Mouse (Mus musculus) limb, embryonic 12.5 days (tissue): ENCODE data around the gene Best2. TPM values are rescaled to one million over a fixed set of nuclear protein-coding genes. Genes with fewer than 3 reads are reported as not detected.

Source experiments
- ATAC-seq: fragments of 200-750 bp; cut with Nextera tagmentation; 2 replicates; pipeline ENCODE4 v1.8.0; 2017; ENCODE audit warnings: low read depth, moderate TSS enrichment; ENCODE audit not compliant: insufficient number of reproducible peaks, insufficient read depth, low FRiP score, low TSS enrichment
- H3K27ac ChIP-seq: fragments of 300-500 bp; sonication (generic); 2 replicates; pipeline ENCODE4 v1.5.1; 2016; ENCODE audit warnings: mild to moderate bottlenecking, moderate library complexity
- H3K27me3 ChIP-seq: fragments of 300-500 bp; sonication (generic); 2 replicates; pipeline ENCODE4 v1.6.1; 2016; ENCODE audit warnings: mild to moderate bottlenecking, moderate library complexity
- H3K36me3 ChIP-seq: fragments of 300-500 bp; sonication (generic); 2 replicates; pipeline ENCODE4 v1.6.1; 2016; ENCODE audit warnings: mild to moderate bottlenecking, moderate library complexity
- H3K4me1 ChIP-seq: fragments of 300-500 bp; sonication (generic); replicated peaks from 2 replicates; pipeline ENCODE4 v1.6.1; 2016
- H3K4me2 ChIP-seq: fragments of 300-500 bp; sonication (generic); 2 replicates; pipeline ENCODE4 v1.6.1; 2016; ENCODE audit warnings: mild to moderate bottlenecking, moderate library complexity
- H3K4me3 ChIP-seq: fragments of 300-500 bp; sonication (generic); replicated peaks from 2 replicates; pipeline ENCODE4 v1.5.1; 2016; ENCODE audit warnings: mild to moderate bottlenecking
- H3K9ac ChIP-seq: fragments of 300-500 bp; sonication (generic); replicated peaks from 2 replicates; pipeline ENCODE4 v1.6.1; 2016; ENCODE audit warnings: mild to moderate bottlenecking, moderate library complexity
- H3K9me3 ChIP-seq: fragments of 300-500 bp; sonication (generic); 2 replicates; pipeline ENCODE4 v1.6.1; 2016; ENCODE audit warnings: mild to moderate bottlenecking, moderate library complexity
- WGBS: fragments of 180-500 bp; shearing (Covaris S2); methylation state at CpG from one replicate; pipeline ENCODE4 v1.1.7; 2016; 5-methylcytosine and 5-hydroxymethylcytosine counted together
- polyA plus RNA-seq: library from polyadenylated mRNA; unstranded; fragments of >200 nt; fragmentation: Nextera tagmentation; extraction: Ambion mirVana; gene quantifications from 2 replicates; pipeline ENCODE4 v1.2.1, GENCODE M21; 2016

Gene Best2
- polyA plus RNA-seq, 1 experiment from 2014 or later, result not detected

DNA sequence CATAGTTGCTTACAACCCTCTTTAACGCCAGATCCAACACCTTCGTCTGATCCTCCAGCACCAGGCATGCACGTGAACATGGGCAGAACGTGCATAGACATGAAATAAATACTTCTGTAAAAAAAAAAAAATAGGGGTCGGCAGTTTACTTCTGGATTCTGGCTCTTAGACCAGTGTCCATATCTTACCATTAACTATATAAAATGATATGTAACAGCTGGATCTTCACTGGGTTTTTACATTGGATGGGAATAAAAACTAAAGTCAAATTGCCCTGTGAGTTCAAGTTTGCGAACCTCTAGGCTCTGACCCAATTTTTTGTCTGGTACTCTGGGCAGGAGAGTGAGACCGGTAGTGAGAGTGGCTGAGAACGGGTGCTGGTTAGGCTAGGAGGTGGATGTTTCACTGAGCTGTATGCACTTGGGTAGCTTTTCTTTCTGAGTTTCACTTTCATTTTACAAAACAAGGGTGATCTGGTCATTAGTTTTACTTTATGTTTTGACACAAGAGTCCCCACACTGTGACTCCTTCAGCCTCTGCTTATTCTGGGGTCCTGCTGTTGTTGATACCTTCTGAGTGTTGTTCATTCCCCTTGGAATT lies 39.7 kb downstream of the Best2 start:
- Histone ChIP-seq H3K27me3 (peaks cover 30% of the 10 kb centered on the region), H3K9me3 (no peaks in the 10 kb centered on the region), H3K4me1 (peaks cover 53% of the 10 kb centered on the region), H3K36me3 (peaks cover 46% of the 10 kb centered on the region), H3K4me2 (no peak overlapping the region), H3K4me3 (no peak overlapping the region), H3K9ac (no peak overlapping the region), H3K27ac (no peak overlapping the region)
- no peak for ATAC-seq
- WGBS, result 80% methylated on average over 8 of the region's 8 CpGs

DNA sequence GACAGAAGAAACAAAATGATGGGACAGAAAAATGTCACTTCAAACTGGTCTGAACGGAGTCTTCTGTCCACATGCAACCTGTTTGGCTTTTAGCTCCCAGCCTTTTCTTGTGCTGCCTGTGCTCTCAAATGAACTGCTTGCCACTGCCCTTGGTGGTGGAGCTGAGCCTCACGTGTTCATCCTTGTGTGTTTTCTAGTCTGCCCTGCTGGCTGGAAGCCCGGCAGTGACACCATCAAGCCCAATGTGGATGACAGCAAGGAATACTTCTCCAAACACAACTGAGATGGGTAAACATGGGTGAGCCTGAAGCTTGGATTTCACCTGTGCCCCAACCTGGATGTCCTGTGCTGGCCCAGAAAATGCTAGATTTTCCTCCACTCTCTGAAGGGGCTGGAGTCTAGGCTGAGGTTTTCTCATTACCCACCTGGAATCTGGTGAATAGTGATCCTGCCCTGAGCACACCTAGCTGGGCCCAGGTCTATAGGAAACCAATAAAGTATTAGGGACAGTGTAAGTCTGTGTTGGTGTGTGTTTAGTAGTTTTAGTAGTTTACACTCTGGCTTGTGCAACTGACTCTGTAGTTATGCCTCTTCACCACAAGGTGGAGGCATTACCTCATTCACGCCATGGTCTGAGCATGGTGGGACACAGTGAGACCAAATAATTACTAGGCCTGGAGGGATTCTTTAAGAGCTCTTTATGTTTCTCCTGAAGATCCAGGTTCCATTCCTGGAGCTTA lies 40.4 kb downstream of the Best2 start:
- H3K4me3 ChIP-seq, result no peak overlapping the region
- WGBS, result 65% methylated on average over 4 of the region's 4 CpGs
- no peaks in the 10 kb centered on the region for H3K9me3 ChIP-seq
- no peak overlapping the region for H3K4me2 ChIP-seq
- H3K4me1 ChIP-seq, result peaks cover 46% of the 10 kb centered on the region
- peaks cover 46% of the 10 kb centered on the region for H3K36me3 ChIP-seq
- peaks cover 23% of the 10 kb centered on the region for H3K27me3 ChIP-seq
- H3K9ac ChIP-seq, result no peak overlapping the region
- no peak for ATAC-seq
- 0 out of 2 replicates have a peak overlapping the region, but pooled peaks have one; percentile 23 for H3K27ac ChIP-seq

DNA sequence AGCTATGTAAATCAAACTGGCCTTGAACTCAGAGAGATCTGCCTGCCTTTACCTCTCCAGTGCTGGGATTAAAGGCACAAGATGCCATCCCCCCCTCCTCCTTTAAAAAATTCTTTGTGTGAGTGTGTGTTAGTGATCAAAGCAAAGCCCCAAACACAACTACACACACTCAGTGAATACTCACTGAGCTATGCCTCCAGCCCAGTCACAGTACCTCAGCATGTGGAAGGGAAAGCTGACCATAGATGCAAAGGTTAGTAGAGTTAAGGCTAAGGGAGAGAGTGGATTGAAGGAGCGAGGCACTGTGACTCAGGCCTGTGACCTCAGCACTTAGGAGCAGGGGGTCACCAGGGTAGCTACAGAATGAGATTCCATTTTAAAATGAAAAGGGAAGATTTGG lies 41.3 kb downstream of the Best2 start:
- peaks cover 16% of the 10 kb centered on the region for H3K27me3 ChIP-seq
- no peak overlapping the region for H3K4me2 ChIP-seq
- no peak overlapping the region for H3K4me3 ChIP-seq
- no peak overlapping the region for H3K9ac ChIP-seq
- H3K9me3 ChIP-seq, result no peaks in the 10 kb centered on the region
- H3K27ac ChIP-seq, result no peak overlapping the region
- WGBS, result 95% methylated on average over 1 of the region's 1 CpGs
- no peak for ATAC-seq
- H3K36me3 ChIP-seq, result peaks cover 46% of the 10 kb centered on the region
- peaks cover 43% of the 10 kb centered on the region for H3K4me1 ChIP-seq

DNA sequence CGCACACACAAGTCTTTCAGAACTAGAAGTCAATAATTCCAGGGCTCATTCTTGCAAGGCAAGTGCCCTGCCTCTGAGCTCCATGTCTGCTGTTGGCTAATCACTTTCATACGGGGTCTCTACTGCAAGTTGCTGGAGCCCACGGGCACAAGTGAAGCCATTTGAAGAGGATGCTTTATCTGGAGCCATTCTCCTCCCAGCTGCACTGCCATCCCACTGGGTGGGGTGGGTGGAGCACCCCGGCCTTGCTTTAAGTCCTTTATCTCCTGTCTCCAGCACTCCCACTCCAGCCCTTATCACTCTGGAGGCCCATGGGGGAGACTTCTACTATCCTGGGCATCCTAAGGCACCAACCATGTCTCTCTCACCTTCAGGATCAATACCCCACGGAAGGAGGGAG lies 43.4 kb downstream of the Best2 start:
- WGBS, result 68% methylated on average over 5 of the region's 5 CpGs
- H3K4me3 ChIP-seq, result peak overlapping the region; percentile 80
- no peak for ATAC-seq
- H3K27ac ChIP-seq, result 0 out of 2 replicates have a peak overlapping the region, but pooled peaks have one; percentile 35
- peaks cover 31% of the 10 kb centered on the region for H3K4me1 ChIP-seq
- peak overlapping the region; percentile 90 for H3K4me2 ChIP-seq
- no peaks in the 10 kb centered on the region for H3K27me3 ChIP-seq
- peaks cover 46% of the 10 kb centered on the region for H3K36me3 ChIP-seq
- H3K9ac ChIP-seq, result peak overlapping the region; percentile 92
- no peaks in the 10 kb centered on the region for H3K9me3 ChIP-seq

DNA sequence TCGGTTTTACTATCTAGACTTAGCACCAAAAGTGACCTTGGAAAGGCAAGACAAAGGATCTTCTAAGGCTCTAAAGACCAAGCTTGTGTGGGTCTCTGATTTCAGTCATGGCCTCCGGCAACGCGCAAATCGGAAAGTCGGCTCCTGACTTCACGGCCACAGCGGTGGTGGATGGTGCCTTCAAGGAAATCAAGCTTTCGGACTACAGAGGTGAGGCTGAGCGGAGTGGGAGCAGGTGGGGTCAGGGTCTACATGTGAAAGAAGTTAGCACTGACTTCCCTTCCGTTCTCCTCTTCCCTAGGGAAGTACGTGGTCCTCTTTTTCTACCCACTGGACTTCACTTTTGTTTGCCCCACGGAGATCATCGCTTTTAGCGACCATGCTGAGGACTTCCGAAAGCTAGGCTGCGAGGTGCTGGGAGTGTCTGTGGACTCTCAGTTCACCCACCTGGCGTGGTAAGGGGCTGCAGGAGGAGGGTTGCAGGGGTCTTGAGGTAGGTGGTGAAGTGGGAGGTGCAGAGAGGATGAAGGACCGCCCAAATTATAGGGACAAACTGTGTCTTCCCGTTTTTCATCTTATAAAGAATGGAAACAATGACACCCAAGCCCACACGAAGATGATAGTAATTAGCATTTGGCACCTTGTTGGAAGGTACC lies 44.1 kb downstream of the Best2 start:
- Histone ChIP-seq H3K4me2 (peak overlapping the region; percentile 90), H3K36me3 (peaks cover 44% of the 10 kb centered on the region), H3K27ac (peak overlapping the region; percentile 89), H3K9me3 (no peaks in the 10 kb centered on the region), H3K27me3 (no peaks in the 10 kb centered on the region), H3K4me1 (peaks cover 26% of the 10 kb centered on the region), H3K9ac (peak overlapping the region; percentile 92), H3K4me3 (peak overlapping the region; percentile 80)
- no peak for ATAC-seq
- 9% methylated on average over 21 of the region's 21 CpGs for WGBS

DNA sequence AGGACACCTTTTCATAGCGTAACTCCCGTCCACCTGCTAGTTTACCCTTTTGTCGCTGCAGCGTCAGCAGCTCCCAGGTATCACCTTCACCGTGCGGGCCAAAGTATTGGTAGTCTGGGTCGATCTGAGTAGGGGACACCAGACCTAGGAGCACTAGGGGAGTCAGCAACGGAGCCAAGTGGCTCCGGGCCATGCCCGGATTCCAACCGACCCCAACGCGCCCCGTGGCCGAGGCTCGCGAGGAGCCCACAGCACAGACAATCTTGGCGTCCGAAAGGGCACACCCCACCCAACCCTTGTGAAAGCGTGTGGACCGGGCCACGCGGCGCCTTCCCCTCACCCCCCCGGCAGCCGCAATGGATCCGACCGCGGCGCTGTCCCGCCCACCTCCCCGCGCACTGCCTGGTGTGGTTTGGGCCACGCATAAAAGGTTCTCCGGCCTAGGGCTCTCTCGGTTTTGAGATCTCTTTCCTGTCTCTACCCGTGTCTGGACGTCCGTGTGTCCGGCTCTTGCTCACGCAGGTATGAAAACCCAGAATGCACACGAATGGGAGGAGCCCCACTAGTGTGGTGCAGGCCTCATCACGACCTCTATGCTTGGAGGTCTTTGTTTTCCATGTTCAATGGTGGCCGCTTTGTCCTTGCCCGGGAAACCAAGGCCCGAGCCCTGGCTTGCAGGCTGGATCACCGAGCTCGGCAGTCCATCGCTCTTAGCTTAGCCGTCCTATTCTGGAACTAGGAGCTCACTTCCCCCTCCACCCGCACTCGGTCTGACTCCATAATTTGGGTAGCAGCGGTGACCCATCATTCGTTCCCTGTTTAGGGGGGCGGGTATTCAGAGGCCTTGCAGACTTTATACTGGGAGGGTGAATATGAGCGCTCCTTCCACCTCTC lies 44.8 kb downstream of the Best2 start, which contains the start of the genes Gm49661, Prdx2 and Rnaseh2a:
TSS of gene Gm49661 (minus strand) at position 193 of the 894 bp plus-strand sequence.
TSS of gene Prdx2 (plus strand) at position 347 of the 894 bp plus-strand sequence.
TSS of gene Rnaseh2a (minus strand) at position 527 of the 894 bp plus-strand sequence.
- peak within 1 kb of the TSS; percentile 92 for H3K9ac ChIP-seq
- H3K4me3 ChIP-seq, result peak within 1 kb of the TSS; percentile 80
- peak within 1 kb of the TSS; percentile 90 for H3K4me2 ChIP-seq
- H3K27me3 ChIP-seq, result no peaks in the 10 kb centered on the region
- H3K27ac ChIP-seq, result peak within 1 kb of the TSS; percentile 89
- H3K9me3 ChIP-seq, result no peaks in the 10 kb centered on the region
- under 1% methylated on average over 56 of the region's 56 CpGs for WGBS
- peaks cover 36% of the 10 kb centered on the region for H3K36me3 ChIP-seq
- peaks cover 31% of the 10 kb centered on the region for H3K4me1 ChIP-seq
- ATAC-seq, result peak; percentile 60

DNA sequence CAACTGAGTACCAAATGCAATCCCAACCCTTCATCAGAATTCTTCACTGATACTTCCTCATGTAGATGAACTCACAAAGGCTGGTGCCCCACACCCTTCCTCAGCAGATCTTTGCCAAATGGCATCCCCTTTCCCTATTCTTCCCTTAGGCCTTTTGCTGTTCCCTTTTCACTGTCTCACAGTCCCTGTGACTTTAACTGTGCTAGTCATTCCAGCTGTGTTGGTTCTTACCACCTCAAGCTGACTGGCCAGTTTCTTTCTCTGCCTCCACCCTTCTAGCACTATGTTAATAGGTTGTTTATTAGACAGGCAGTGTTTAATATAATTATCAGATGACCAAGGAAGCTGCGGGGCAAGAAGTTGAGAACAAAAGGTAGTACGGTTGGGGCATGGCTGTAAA lies 45.7 kb downstream of the Best2 start:
- WGBS, result 15% methylated on average over 2 of the region's 2 CpGs
- H3K36me3 ChIP-seq, result peaks cover 31% of the 10 kb centered on the region
- H3K27ac ChIP-seq, result peak overlapping the region; percentile 89
- peak overlapping the region; percentile 92 for H3K9ac ChIP-seq
- ATAC-seq, result no peak
- H3K9me3 ChIP-seq, result no peaks in the 10 kb centered on the region
- peaks cover 31% of the 10 kb centered on the region for H3K4me1 ChIP-seq
- peak overlapping the region; percentile 80 for H3K4me3 ChIP-seq
- H3K27me3 ChIP-seq, result no peaks in the 10 kb centered on the region
- peak overlapping the region; percentile 90 for H3K4me2 ChIP-seq

DNA sequence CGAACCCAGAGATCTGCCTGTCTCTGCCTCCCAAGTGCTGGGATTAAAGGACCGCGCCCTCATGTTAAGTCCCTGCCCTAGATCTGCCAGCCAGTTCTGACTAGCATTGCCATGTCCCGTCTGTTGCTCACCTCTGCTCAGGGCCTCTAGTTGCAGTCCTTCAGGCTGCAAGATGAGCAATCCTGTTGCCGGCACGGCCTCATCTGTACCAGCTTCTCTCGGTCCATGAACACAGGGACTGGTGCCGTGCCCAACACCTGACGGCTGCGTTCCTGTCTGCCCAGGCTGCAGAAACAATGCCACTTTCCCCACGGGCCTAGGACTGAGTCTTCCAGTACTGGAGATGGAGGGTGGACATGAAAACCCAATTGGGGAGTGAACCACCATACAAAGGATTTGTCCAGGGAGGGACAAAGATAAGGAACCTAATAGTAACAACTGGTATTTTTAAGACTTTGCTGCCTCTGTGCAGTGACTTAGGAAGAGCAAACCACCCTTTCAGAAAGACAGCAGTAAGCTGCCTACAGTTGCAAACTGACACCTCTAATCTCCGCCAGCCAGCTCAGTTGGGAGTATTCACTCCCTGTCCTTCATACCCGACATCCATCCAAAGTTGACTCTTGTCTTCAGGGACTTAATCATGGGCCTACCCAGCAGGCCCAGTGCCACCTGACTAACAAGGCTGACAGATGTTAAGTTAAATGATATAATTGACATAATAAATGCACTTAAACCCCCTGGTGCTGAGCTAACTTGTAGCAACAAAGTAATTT lies 46.6 kb downstream of the Best2 start:
- peaks cover 25% of the 10 kb centered on the region for H3K36me3 ChIP-seq
- H3K4me2 ChIP-seq, result peak overlapping the region; percentile 90; the same call in 1 of the 2 replicates
- H3K27me3 ChIP-seq, result no peaks in the 10 kb centered on the region
- WGBS, result 90% methylated on average over 13 of the region's 13 CpGs
- no peaks in the 10 kb centered on the region for H3K9me3 ChIP-seq
- H3K27ac ChIP-seq, result no peak overlapping the region
- no peak overlapping the region for H3K4me3 ChIP-seq
- H3K4me1 ChIP-seq, result peaks cover 31% of the 10 kb centered on the region
- no peak for ATAC-seq
- peak overlapping the region; percentile 92; the same call in 1 of the 2 replicates for H3K9ac ChIP-seq

DNA sequence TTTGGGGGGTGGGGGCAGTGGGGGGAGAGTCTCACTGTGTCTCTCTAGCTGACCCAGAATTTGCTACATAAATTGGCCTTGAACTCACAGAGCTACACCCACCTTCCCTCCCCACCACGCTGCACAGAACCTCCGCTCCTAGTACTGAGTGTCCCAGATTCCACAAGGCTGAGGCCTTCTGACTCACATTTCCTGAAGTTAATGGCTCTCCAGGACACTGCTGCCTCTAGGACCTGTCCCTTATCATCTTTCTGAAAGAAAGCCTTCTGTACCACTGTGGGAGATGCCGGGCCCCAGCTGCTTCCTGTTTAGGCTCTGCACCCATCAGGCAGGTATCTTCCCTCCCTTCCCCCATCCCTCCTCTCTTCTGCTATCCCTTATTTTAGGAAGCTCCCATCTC lies 47.7 kb downstream of the Best2 start:
- 58% methylated on average over 3 of the region's 3 CpGs for WGBS
- Histone ChIP-seq H3K4me2 (peak overlapping the region; percentile 72), H3K4me1 (peaks cover 31% of the 10 kb centered on the region), H3K4me3 (peak overlapping the region; percentile 66), H3K36me3 (peaks cover 25% of the 10 kb centered on the region), H3K27me3 (no peaks in the 10 kb centered on the region), H3K9ac (peak overlapping the region; percentile 66; the same call in 1 of the 2 replicates), H3K9me3 (no peaks in the 10 kb centered on the region), H3K27ac (no peak overlapping the region)
- no peak for ATAC-seq

DNA sequence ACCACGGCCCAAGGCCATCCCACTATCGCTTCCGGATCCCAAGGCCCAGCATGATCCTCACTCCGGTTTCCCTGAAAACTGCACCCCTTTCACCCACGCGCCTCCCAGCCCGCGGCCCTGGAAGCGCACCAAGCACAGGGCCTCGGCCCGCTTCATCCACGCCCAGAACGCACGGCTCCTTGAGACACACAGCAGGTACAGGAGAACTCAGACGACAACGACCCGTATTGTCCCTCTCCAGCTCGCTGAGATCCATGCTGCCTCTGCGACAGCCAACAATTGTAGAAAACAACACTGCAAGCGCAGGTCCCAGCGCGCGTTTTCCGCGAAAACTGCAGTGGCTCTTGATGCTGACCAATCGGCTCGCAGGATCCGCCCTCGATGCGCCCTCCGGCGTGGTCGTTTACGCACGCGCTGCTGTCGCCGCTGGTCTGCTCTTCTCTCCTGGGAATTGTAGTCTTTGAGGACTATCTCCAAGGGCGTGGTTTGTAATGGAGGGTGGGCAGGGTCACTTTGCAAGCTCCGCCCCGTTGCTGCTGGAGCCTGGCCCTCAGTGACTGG lies 48.5 kb downstream of the Best2 start:
- Histone ChIP-seq H3K4me2 (peak overlapping the region; percentile 72), H3K9ac (peak overlapping the region; percentile 66), H3K4me1 (peaks cover 25% of the 10 kb centered on the region), H3K27me3 (no peaks in the 10 kb centered on the region), H3K27ac (peak overlapping the region; percentile 79), H3K9me3 (no peaks in the 10 kb centered on the region), H3K4me3 (peak overlapping the region; percentile 66), H3K36me3 (peaks cover 25% of the 10 kb centered on the region)
- WGBS, result under 1% methylated on average over 41 of the region's 41 CpGs
- ATAC-seq, result peak; percentile 63
